Mouse (Mus musculus) kidney, postnatal 10 days (tissue): ENCODE data around the gene Abt1.

Experiments
- DNase-seq: peaks from one replicate; pipeline ENCODE4 v3.0.0; 2021; ENCODE audit warnings: mixed read lengths

Abt1 gene

GRCm38 (mm10) chr13:23423286-23424051 is at the start of gene Abt1:
TSS of gene Abt1 (minus strand) at chr13:23423866.
- DNase-seq: peak; percentile 98

GRCm38 (mm10) chr13:23466911-23467310 is 43.2 kb upstream of the Abt1 start:
- DNase-seq: peak; percentile 65

GRCm38 (mm10) chr13:23466306-23466705 is 42.6 kb upstream of the Abt1 start:
- DNase-seq: no peak

- DNase-seq: no peak
These were observed 42.0 kb upstream of the Abt1 start, which contains the start of gene Btn1a1 for GRCm38 (mm10) chr13:23465600-23466109. TSS of gene Btn1a1 (minus strand) at chr13:23465901.

GRCm38 (mm10) chr13:23464841-23465366 is 41.2 kb upstream of the Abt1 start:
- DNase-seq: no peak

- peak; percentile 31 for DNase-seq
These were observed 40.6 kb upstream of the Abt1 start for GRCm38 (mm10) chr13:23464224-23464637.

GRCm38 (mm10) chr13:23463381-23464223 is 39.9 kb upstream of the Abt1 start:
- DNase-seq: peak; percentile 72

GRCm38 (mm10) chr13:23462669-23463068 is 39.0 kb upstream of the Abt1 start:
- no peak for DNase-seq

- DNase-seq: no peak
These were observed 38.4 kb upstream of the Abt1 start for GRCm38 (mm10) chr13:23462063-23462462.

- no peak for DNase-seq
These were observed 35.7 kb upstream of the Abt1 start for GRCm38 (mm10) chr13:23459264-23459846.

GRCm38 (mm10) chr13:23453926-23454325 is 30.3 kb upstream of the Abt1 start:
- peak; percentile 28 for DNase-seq

GRCm38 (mm10) chr13:23453362-23453862 is 29.7 kb upstream of the Abt1 start:
- peak; percentile 83 for DNase-seq

- peak; percentile 89 for DNase-seq
These were observed 26.7 kb upstream of the Abt1 start for GRCm38 (mm10) chr13:23450398-23450797.

GRCm38 (mm10) chr13:23449235-23450095 is 25.8 kb upstream of the Abt1 start:
- DNase-seq: peak; percentile 71

GRCm38 (mm10) chr13:23448758-23449157 is 25.1 kb upstream of the Abt1 start:
- no peak for DNase-seq

- DNase-seq: peak; percentile 88
These were observed 22.9 kb upstream of the Abt1 start for GRCm38 (mm10) chr13:23446498-23446952.

GRCm38 (mm10) chr13:23445561-23446320 is 22.1 kb upstream of the Abt1 start:
- peak; percentile 93 for DNase-seq

GRCm38 (mm10) chr13:23445156-23445555 is 21.5 kb upstream of the Abt1 start:
- no peak for DNase-seq

GRCm38 (mm10) chr13:23444451-23444850 is 20.8 kb upstream of the Abt1 start:
- no peak for DNase-seq

GRCm38 (mm10) chr13:23439901-23440300 is 16.2 kb upstream of the Abt1 start:
- no peak for DNase-seq

- DNase-seq: peak; percentile 72
These were observed 14.9 kb upstream of the Abt1 start for GRCm38 (mm10) chr13:23438521-23438920.
